Mouse (Mus musculus) left cerebral cortex, adult 11 months (tissue): ENCODE measurements around the gene Zfp513.
A peak's percentile ranks its signal among the peaks of the same experiment; 100 is the strongest.
"Not testable (repeated sequence)": the region's sequence is repeated elsewhere in the genome, so short reads cannot be mapped to it uniquely, and the experiment has no call there.

Experiments used
- DNase-seq: peaks from one replicate; pipeline ENCODE4 v3.0.0; 2022; ENCODE audit warnings: low spot score

Gene Zfp513

DNA sequence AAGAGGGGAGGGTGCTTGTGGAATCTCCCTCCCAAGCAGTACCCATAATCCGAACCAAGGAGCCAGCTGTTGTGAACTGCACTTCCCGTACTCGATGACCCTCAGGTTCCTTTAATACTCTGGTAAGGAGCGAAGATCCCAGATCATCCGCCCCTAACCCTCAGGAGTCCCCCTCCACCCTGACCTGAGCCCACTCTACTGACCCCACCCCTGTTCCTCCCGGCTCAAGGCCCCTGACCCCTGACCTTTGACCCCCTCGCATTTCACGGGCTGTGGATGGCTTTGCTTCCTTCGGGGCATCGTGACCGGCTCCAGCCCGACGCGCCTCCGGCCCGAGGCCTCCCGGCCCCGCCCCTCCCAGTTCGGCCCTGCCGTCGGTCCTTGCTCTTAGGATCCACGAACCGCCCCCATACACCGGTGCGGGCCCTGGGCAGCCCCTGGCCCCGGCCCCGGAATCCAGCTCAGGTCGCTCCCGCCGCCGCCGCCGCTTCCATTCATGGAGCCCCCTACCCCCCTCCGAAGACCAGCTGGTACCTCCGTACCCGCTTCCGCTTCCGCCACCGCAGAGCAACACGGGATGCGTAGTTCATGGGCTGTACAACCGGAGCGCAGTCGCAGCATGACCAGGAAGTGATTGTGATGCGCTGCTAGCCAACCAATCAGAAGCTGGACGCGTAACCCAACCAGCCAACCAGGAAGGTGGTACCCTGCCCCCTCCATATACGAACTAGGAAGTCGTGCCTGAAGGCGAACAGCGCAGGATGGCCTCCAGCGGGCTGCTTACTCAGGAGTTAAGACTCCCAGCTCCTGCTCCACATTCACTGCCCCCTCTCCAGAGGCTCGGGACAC is at the start of gene Zfp513:
Gene Zfp513 (minus strand): TSS at position 562 of the 849 bp plus-strand sequence.
- peak; percentile 98 for DNase-seq

DNA sequence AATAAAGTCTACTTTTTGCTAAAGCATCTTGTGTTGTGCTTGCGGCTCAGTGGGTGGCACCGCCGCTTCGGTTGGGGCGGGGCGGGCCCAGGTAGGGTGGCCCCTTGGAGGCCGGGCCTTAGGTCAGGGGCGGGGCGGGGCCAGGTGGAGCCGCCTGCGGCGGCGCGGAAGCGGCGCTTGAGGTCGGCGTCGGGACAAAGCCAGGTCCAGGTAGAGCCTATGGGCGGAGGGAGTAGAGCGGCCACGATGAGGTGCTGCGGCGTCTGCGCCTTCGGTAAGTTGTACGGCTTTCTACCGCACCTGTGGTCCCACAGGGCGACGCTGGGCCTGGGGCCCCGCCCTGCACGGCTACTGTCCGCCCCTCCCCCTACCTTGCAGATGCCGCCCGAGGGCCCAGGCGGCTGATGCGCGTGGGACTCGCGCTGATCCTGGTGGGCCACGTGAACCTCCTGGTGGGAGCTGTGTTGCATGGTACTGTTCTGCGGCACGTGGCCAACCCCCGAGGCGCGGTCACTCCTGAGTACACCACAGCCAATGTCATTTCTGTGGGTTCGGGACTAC is 49.5 kb upstream of the Zfp513 start, which contains the start of gene Krtcap3:
Gene Krtcap3 (plus strand): TSS at position 151 of the 561 bp plus-strand sequence.
- no peak for DNase-seq

DNA sequence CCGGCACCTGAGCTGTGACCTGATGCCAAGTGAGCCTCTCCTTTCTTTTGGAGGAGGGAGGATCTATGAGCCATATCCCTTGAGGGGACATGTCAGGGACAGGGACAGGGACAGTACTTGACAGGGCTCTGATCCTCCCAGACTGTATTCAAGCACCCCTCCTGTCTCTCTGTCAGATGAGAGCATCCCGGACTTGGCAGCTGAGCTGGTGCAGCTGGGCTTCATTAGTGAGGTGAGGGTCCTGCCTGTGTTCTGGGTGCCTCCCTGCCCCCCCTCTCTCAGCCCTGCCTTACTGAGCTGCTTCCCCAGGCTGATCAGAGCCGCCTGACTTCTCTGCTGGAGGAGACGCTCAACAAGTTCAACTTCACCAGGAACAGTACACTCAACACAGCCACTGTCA is 48.6 kb upstream of the Zfp513 start:
- no peak for DNase-seq

DNA sequence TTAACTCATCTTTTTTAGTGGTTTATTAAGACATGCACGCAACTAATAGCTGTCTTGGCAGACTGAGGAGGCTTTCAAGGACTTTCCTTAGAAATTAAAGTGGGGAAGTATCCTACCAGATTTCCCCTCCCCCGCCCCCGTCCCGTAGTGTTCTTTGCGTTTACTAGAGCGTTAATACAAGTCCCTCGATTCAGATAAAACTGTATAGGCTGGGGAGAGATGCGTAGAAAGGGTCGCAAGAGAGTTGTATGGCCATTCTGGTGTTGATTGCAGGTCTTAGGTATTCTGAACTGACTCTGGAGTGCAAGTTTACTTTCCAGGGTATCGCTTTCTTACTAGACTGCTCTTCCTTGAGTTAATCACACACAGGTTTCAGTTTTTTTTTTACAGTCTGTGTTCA is 40.1 kb upstream of the Zfp513 start:
- DNase-seq = no peak

DNA sequence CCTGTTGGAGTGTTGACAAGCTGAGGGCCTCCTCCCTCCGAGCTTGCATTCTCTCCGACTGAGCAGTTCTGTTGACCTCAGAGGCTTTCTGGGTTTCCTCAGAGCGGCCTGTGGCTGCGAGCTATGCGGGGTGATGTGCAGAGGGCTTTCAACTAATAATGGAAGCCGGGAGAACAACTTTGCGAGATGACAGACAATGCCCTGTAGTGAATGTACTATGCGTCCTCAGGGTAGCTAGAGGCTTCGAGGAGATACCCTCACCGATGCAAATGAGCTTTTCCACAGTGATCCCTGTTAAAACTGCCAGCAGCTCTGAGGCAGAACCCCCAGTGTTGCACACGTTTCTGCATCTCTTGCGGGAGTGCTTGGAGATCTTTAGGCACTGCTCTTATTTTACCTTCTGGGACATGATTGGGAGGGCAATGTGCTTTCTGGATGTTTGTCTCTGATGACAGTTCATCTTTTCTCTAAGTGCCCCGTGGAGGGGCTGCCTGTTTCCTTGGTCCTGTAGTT is 39.5 kb upstream of the Zfp513 start:
- DNase-seq = no peak

DNA sequence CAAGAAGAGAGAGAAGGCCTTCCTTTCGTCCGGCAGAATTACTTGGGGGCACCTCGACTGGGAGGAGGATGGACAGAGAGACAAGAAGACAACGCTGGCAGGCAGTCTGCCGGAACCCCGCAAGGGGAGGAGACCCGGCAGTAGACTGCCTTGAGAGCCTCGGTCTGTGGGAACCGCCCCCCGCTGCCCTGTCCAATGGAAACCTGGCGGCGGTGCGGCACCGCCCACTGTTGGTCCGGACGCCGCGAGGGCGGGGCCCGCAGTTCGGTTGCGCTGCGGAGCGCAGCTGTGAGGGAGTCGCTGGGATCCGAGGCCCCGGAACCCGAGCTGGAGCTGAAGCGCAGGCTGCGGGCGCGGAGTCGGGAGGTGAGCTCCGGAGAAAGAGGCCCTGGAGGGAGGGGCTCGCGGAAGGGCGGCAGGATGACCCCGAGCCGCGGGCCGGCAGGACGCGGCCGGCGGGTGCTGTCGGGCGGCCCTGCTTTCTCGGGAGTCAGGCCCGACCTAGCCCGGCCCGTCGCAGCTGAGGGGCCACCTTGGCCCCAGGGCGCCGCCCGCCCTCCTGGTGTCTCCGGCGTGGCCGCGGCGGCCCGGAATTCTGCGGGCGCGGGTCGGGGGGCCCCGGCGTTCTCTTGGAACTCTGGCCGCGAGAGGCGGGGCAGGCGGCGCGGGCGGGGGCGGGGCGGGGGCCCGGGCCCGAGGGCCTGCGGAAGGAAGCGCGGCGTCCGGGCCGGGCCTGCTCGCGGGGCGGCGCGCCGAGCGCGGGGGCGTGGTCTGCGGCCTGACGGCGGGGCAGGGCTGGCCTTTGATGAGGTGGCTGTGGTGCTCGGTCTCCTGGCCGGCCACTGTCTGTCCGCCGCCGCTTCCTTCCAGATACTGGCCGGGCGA is 38.8 kb upstream of the Zfp513 start, which contains the start of the genes Nrbp1 and Gm9970:
Gene Nrbp1 (plus strand): TSS at position 228 of the 885 bp plus-strand sequence.
Gene Gm9970 (minus strand): TSS at position 596 of the 885 bp plus-strand sequence.
- peak; percentile 90 for DNase-seq

DNA sequence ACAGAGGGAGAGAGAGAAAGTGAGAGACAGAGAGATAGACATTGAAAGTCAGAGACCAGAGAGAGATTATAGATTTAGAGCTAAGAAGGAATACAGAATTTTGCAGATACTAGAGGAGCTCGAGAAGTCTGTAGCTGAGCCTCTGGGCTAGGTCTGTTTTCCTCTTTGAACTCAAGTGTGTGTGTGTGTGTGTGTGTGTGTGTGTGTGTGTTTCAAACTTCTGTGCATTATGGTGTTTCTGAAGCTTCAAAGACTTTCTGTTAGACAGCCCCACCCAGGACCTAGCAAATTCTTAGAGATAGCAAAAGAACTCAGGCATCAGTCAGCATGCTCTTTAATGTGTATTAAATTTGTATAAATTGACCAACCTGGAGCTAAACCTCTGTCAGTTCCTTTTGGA is 24.5 kb upstream of the Zfp513 start:
- DNase-seq = no peak

DNA sequence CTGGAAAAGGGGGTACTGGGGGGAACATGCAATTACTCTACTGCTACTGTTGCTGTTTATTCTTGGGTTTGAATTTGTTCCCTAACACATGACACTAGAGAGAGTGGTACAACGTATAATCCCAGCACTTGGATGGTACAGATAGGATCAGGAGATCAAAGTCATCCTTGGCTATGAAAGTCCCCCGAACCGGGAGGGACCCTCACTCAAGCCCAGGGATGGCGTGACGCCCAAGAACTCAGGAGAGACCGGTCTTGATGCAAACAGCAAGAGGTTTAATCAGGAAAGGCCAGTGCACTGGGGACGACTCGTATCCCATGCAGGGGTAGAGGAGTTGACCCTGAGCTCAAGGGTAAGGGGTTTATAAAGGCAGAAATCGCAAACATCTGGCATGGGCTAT is 20.6 kb upstream of the Zfp513 start:
- no peak for DNase-seq

DNA sequence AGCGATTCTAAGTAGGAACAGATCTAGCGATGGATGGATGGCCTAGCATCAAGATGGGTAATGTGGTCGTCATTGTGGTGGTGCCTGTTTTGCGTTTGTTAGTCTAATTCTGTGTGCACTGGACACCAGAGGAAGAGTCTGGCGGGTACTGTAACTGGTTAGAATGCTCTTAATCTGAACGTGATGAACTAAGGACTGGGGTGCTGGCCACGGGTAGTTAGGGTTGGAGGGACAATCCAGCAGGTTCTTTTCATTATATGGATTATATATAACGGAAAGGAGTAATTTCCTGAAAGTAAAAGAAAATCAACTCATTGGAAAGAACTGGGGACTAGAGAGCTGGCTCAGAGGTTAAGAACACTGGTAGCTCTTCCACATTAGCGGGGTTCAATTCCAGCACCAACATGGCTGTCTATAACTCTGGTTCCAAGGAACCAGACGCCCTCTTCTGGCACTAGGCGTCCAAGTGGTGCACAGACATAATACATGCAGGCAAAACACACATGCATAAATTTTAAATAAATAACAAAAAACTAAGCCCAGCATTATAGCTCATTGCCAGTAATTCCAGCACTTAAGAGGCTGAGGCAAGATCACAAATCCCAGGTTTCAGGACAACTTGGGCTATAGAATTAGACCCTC is 19.3 kb upstream of the Zfp513 start:
- no peak for DNase-seq

DNA sequence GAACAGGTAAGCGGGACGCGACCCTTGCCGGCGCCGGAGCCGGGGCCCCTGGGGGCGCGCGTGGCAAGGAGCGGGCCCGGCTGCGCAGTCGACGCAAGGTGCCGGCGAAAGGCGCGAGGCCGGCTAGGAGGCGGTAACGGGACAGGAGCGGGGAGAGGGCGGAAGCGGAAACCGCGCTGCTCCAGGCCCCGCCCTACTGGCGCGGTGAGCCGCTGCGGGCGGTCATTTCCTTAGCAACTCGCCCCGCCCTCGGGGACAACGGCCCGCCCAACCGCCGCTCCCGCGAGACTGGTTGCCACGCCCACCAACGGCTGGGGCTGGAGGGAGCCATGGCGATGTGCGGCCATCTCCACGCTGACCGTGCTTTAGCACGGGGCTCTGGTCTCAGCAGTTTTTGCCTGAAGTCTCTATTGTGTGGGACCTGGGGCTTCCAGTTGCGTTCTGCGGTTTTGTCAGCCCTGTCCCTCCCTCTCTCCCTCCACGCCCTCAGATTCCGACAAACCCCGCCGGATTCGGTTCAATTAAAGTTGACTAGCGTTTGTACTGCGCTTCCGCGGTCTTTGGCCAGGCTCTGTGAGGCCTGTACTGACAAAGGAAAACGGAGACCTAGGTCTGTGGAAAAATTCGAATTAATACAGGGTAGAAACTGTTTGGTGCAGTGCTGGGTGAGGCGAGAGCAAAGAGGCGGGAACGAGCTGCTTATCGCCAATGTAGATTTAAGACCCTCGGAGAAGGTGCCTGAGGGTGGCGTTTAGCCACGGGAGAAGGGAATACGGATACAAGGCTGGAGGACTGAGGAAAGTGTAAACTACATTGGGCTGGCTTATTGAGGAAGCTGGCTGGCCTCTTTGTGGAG is 18.6 kb upstream of the Zfp513 start, which contains the start of gene Ppm1g:
Gene Ppm1g (minus strand): TSS at position 240 of the 856 bp plus-strand sequence.
- DNase-seq = peak; percentile 88

DNA sequence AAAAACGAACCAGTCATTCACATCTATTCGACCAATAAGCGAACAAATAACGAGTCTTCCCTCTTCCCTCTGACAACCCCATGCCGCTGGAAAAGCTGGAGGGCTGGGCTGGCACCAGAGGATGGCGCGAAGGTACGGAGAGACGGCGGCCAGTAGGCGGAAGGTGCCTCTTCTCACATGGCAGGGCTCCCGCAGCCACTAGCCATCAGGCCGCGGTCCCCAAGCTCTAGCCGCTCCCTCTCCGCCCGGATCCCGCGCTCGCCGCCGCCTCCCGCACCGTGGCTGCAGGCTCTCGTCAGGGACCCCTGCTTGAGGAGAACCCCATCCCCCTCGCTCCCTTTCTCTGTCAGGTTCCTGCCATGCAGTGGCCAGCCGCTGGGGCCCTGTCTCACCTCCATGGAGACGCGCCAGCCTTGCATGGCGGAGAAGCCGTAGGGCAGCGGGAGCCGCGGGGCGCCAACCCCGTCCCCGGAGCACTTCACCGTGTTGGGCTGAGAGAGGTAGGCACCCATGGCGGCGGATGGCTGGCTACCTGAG is 17.9 kb upstream of the Zfp513 start:
- no peak for DNase-seq

DNA sequence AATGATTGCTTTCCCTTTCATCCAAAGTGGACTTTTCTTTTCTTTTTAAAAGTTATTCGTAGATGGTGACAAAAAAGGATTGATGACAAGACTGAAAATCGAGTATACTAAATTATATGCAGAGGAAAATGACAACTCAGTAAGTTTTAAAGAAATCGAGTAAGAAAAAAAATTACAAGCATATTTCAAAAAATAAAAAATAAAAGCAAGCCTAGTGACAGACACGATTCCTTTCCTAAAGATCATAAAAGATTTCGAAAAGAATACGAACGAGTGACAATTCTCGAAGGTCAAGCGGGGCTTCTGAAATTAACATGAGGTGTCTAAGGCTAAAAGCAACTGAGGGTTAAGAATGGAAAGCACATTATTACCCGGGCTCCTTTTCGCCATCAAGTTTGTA is 17.4 kb upstream of the Zfp513 start:
- DNase-seq = no peak

DNA sequence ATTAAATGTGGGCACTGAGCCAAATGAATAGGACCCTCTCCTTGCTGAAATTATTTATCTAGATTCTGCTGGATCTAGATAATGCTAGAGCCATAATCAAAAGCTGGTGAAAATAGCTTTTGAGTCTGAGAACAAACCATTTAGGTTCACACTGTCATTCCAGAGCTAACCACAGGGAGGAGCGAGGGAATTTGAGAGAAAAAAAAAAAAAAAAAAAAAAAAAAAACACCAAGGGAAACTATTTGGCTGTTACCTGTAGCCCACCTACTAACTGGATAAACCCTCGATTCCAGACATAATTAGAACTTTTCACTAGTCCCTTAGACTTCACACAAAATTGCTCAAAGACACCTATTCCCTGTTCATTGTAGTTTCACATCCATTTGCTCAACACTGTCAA is 17.0 kb upstream of the Zfp513 start:
- no peak for DNase-seq

DNA sequence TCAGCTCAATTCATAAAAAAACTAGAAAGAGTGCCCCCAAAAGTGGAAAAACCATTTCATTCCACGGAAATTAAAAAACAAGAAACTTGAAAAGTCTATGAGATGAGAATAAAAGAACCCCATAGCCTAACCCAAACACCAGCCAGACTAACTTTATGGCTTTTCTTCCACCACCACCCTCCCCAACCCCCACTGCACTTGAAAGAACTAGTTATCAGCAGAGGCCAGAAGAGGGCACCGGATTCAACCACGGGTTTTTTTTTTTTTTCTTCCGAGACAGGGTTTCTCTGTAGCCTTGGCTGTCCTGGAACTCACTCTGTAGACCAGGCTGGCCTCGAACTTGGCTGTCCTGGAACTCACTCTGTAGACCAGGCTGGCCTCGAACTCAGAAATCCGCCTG is 16.2 kb upstream of the Zfp513 start:
- DNase-seq = no peak

DNA sequence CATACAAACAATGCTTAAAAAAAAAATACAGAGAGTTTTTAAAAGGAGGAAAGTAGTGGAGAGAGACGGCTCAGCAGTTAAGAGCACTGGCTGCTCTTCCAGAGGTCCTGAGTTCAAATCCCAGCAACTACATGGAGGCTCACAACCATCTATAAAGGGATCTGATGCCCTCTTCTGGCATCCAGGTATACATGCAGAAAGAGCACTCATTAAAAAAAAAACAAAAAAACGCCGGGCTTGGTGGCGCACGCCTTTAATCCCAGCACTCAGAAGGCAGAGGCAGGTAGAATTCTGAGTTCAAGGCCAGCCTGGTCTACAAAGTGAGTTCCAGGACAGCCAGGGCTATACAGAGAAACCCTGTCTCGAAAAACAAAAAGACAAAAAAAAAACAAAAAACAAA is 14.5 kb upstream of the Zfp513 start:
- not testable (repeated sequence) for DNase-seq

DNA sequence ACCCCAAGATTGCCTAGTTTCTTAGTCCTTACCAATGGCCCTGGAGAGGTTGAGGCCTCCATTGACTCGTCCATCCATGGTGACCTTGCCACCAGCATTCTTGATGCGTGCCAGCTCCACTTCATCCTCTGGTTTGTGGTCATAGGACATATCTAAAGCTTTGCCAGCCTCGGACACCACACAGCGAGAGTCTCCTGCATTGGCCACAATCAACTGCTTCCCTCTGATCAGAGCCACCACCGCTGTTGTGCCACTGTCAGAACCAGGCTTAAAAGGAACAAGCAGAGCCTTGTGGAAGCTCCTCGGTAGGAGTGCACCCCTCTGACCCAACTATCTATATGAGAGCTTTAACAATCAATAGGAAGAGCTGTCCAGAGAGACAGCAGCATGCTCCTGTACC is 2.3 kb upstream of the Zfp513 start:
- no peak for DNase-seq

DNA sequence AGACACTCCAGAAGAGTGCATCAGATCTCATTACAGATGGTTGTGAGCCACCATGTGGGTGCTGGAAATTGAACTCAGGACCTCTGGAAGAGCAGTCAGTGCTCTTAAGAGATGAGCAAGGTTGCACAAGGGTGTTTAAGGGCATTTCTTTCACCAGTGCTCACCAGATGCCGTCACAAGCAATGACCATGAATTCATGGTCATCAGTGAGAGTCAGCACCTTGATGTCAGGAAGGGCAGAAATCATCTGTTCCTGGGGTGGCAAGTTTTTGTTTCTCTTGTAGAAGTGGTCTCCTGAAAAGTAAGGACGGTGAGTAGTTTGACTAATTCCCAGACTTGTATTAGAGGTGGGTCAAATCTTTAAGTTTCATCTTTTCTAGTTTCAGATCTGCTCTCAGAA is 1.8 kb upstream of the Zfp513 start:
- no peak for DNase-seq

DNA sequence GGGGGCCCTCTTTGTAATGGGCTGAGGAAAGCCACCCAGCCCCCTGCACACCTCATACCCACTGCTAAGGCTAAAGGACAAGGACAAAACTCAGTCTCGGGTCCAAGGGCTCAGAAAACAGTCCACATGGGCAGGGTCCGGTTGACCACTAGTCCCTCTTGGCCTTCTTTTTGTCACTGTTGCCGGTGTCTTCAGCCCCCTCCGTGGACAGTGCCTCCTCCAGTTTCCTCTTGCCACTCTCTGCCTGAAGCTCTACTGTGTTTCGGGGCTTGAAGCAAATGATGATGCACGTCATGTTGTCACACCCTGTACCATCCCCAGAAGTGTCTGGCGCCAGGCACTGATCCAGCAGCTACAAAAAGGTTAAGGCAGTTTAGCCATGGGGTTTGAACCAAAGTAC is 830 bp upstream of the Zfp513 start:
- no peak for DNase-seq

DNA sequence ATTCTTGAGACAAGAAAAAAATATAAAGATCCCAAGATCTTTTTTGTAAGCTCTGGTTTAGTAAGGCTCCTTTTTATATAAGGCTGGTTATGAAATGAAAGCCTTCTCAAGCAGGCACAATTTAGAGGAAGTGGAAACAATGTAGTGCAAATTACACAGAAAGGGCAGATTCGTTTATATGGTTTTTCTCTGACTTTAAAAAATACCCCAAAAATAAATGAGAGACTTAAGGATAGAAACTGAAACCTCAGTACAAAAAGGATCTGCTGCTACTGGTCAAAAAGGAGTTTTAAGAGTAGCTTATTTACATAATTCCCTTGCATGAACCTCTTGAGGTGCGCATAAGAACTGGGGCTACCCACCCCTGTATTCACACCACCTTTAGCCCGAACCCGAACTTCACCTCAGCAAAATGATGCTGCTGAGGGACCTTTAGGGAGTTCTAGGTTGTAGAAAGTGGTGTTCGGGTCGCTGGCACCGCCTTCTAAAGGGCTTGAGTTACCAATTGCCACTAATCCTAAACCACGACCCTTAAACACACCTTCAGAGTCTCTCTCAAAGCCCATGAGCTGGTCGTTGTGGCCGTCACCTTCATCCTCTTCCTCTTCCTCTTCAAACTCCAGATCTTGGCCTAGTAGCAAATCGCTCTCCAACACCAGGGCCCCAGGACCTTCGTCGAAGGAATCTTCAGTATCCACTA is 911 bp downstream of the Zfp513 start:
- DNase-seq = no peak

DNA sequence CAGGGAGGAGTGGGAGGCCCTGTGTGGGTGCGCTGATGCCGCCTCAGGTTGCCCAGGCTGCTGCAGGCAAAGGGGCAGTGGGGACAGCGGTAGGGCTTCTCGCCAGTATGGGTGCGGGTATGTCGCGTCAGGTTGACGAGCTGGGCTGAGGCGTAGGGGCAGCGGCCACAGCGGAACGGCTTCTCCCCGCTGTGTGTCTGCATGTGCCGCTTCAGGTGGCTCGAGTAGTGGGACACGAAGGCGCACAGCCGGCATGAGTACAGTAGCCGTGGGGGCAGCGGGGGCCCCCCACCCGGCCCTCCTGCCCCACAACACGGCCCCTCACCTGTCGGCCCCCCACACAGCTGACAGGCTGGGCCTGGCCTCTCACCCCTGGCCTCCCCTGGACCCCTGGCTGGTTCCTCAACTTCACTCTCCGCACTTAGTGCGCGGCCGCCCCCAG is 1.8 kb downstream of the Zfp513 start:
- DNase-seq = no peak
